Mouse (Mus musculus) urinary bladder, postnatal 36 days (tissue): Measurements from ENCODE around the gene Rxylt1.

Experiments
- DNase-seq, 2 experiments: peaks; one replicate each; pipeline ENCODE4 v3.0.0; 2022; ENCODE audit warnings: low spot score in 2 of 2, mixed read lengths in 1 of 2

The Rxylt1 gene

GRCm38 (mm10) chr10:122044926-122045325 is 52.2 kb downstream of the Rxylt1 start:
- DNase-seq: no peak

DNA sequence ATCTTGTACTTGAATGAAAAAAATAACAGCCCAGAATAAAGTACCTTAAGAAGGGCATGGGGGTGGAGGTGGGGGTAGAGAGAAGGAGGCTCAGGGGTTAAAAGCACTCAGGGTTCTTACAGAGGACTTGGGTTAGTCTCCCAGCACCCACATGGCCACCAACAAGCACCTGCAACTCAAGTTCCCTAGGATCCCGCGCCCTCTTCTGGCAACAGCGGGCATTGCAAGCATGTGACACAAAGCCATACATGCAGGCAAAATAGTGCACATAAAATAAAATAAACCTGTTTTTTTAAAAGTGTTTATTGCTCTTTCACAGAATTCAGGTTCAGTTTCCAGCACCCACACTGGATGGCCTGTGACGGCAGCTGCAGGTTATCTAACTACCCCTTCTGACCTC is 56.8 kb downstream of the Rxylt1 start:
- DNase-seq: no peak

GRCm38 (mm10) chr10:122039566-122039965 is 57.6 kb downstream of the Rxylt1 start:
- DNase-seq: no peak

DNA sequence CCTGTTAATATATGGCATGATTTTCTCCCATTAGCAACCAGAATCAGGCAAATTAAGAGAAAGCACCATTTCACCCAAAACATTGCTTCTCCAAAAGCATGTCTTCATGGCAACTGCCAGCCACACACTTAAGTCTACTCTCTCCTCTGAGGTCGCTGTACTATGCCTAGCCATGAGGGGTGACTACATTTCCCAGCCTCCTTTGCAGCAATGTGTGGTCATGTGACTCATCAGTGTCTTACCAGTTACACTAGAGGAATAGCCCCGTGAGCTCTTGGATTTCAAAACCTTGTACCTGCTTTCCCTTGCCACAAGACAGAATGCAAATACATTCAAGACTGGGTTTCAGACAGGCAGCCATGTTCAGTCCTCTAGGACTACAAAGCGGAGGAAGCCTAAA is 58.6 kb downstream of the Rxylt1 start:
- DNase-seq: no peak

- no peak for DNase-seq
Observed at GRCm38 (mm10) chr10:122033271-122033670, 63.9 kb downstream of the Rxylt1 start.

DNA sequence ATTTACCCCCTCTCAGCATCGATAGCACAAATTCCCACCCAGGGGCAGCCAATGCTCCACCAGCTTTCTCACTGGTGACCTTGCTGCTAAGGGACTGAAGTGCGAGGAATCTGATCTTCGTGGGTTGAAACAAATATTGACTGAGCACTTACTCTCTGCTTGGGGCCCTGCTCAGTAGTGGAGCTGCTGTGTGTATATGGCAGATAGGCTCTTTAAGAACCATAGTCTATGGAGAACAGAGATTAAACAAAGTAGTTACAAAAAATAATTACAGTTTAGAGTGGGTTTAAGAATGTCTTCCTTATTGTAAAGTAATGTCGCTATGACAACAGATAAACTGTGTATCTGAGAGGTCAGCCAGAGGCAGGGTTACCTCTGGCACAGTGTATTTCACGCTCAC is 66.8 kb downstream of the Rxylt1 start:
- no peak for DNase-seq

GRCm38 (mm10) chr10:122029738-122030137 is 67.4 kb downstream of the Rxylt1 start:
- DNase-seq: no peak
